Mouse (Mus musculus) forebrain, embryonic 15.5 days (tissue): ENCODE measurements around the gene Mapk12. TPM values are rescaled to one million over a fixed set of nuclear protein-coding genes. Genes with fewer than 3 reads are reported as not detected.

Source experiments
- microRNA-seq: library from miRNA; unstranded; fragments of <30 nt; microRNA quantifications from one replicate; pipeline ENCODE4, GENCODE M21; 2016
- polyA plus RNA-seq: library from polyadenylated mRNA; unstranded; fragments of >200 nt; fragmentation: Nextera tagmentation; extraction: Ambion mirVana; gene quantifications from 2 replicates; pipeline ENCODE4 v1.2.1, GENCODE M21; 2015

Mapk12 gene
- polyA plus RNA-seq, 1 experiment from 2014 or later, result 5.8 TPM

Small RNAs within 50 kb of the gene (microRNA-seq; reads per million reads assigned to microRNA genes)
- 3.5 reads per million, percentile 10 among the genes with 10 or more reads in this experiment for gene Mir6958
- gene Mir7118, result not detected

Other genes with a start within 250 kb of the Mapk12 start
- gene Ttll8, start 186.3 kb downstream of the Mapk12 start, polyA plus RNA-seq, result 0.14 TPM in 1 of 2 replicates, not detected in the other
- gene Mlc1, start 161.7 kb downstream of the Mapk12 start, polyA plus RNA-seq, result 29.6 and 36.6 TPM in 2 replicates
- gene Mov10l1, start 157.8 kb downstream of the Mapk12 start, polyA plus RNA-seq, result not detected in 2 replicates
- 3.6 and 4.6 TPM in 2 replicates for gene Panx2, start 81.0 kb downstream of the Mapk12 start, polyA plus RNA-seq
- gene Trabd, start 65.6 kb downstream of the Mapk12 start, polyA plus RNA-seq, result 39.3 and 39.9 TPM in 2 replicates
- gene Selenoo, start 51.6 kb downstream of the Mapk12 start, polyA plus RNA-seq, result 25.0 and 26.0 TPM in 2 replicates
- 17.5 and 17.7 TPM in 2 replicates for gene Tubgcp6, start 17.6 kb downstream of the Mapk12 start, polyA plus RNA-seq
- 31.5 and 38.6 TPM in 2 replicates for gene Hdac10, start 12.0 kb downstream of the Mapk12 start, polyA plus RNA-seq
- 42.8 and 42.9 TPM in 2 replicates for gene Mapk11, start 8.9 kb upstream of the Mapk12 start, polyA plus RNA-seq
- gene Plxnb2, start 40.1 kb upstream of the Mapk12 start, polyA plus RNA-seq, result 113 and 118 TPM in 2 replicates
- gene Dennd6b, start 55.8 kb upstream of the Mapk12 start, polyA plus RNA-seq, result 58.5 and 62.2 TPM in 2 replicates
- 79.8 and 83.6 TPM in 2 replicates for gene Ppp6r2, start 70.8 kb upstream of the Mapk12 start, polyA plus RNA-seq
- gene Sbf1, start 174.6 kb upstream of the Mapk12 start, polyA plus RNA-seq, result 79.0 and 83.4 TPM in 2 replicates
- gene Adm2, start 182.0 kb upstream of the Mapk12 start, polyA plus RNA-seq, result not detected in 2 replicates
- not detected in 2 replicates for gene Miox, start 193.7 kb upstream of the Mapk12 start, polyA plus RNA-seq
- 31.6 and 33.0 TPM in 2 replicates for gene Lmf2, start 215.0 kb upstream of the Mapk12 start, polyA plus RNA-seq
- gene Ncaph2, start 215.0 kb upstream of the Mapk12 start, polyA plus RNA-seq, result 127 and 149 TPM in 2 replicates
- 9.0 and 10.2 TPM in 2 replicates for gene Sco2, start 233.1 kb upstream of the Mapk12 start, polyA plus RNA-seq
- gene Tymp, start 236.3 kb upstream of the Mapk12 start, polyA plus RNA-seq, result 1.8 and 2.4 TPM in 2 replicates
- gene Odf3b, start 238.6 kb upstream of the Mapk12 start, polyA plus RNA-seq, result 1.8 and 4.0 TPM in 2 replicates
- not detected in 2 replicates for gene Klhdc7b, start 244.2 kb upstream of the Mapk12 start, polyA plus RNA-seq